Mouse (Mus musculus) forebrain, embryonic 12.5 days (tissue): ENCODE results near the gene Shisa4. TPM values are rescaled to one million over a fixed set of nuclear protein-coding genes. Genes with fewer than 3 reads are reported as not detected.
A peak's percentile ranks its signal among the peaks of the same experiment; 100 is the strongest.
"Not testable (repeated sequence)": the region's sequence is repeated elsewhere in the genome, so short reads cannot be mapped to it uniquely, and the experiment has no call there.

Source experiments
- ATAC-seq: fragments of 200-750 bp; cut with Nextera tagmentation; 2 replicates; pipeline ENCODE4 v1.8.0; 2017; ENCODE audit warnings: moderate TSS enrichment; ENCODE audit not compliant: low FRiP score
- H3K27ac ChIP-seq: fragments of 300-500 bp; sonication (generic); 2 replicates; pipeline ENCODE4 v1.5.1; 2016; ENCODE audit warnings: mild to moderate bottlenecking
- H3K27me3 ChIP-seq: fragments of 300-500 bp; sonication (generic); 2 replicates; pipeline ENCODE4 v1.6.1; 2016; ENCODE audit warnings: mild to moderate bottlenecking
- H3K36me3 ChIP-seq: fragments of 300-500 bp; sonication (generic); replicated peaks from 2 replicates; pipeline ENCODE4 v1.6.1; 2016; ENCODE audit warnings: mild to moderate bottlenecking
- H3K4me1 ChIP-seq: fragments of 300-500 bp; sonication (generic); 2 replicates; pipeline ENCODE4 v1.6.1; 2016
- H3K4me2 ChIP-seq: fragments of 300-500 bp; sonication (generic); 2 replicates; pipeline ENCODE4 v1.6.1; 2016; ENCODE audit warnings: mild to moderate bottlenecking, moderate library complexity
- H3K4me3 ChIP-seq: fragments of 300-500 bp; sonication (generic); replicated peaks from 2 replicates; pipeline ENCODE4 v1.5.1; 2016; ENCODE audit warnings: mild to moderate bottlenecking
- H3K9ac ChIP-seq: fragments of 300-500 bp; sonication (generic); 2 replicates; pipeline ENCODE4 v1.6.1; 2016; ENCODE audit warnings: mild to moderate bottlenecking
- H3K9me3 ChIP-seq: fragments of 300-500 bp; sonication (generic); 2 replicates; pipeline ENCODE4 v1.6.1; 2016
- WGBS: fragments of 180-500 bp; shearing (Covaris S2); methylation state at CpG from one replicate; pipeline ENCODE4 v1.1.7; 2016; 5-methylcytosine and 5-hydroxymethylcytosine counted together
- polyA plus RNA-seq: library from polyadenylated mRNA; unstranded; fragments of >200 nt; fragmentation: Nextera tagmentation; extraction: Ambion mirVana; gene quantifications from 2 replicates; pipeline ENCODE4 v1.2.1, GENCODE M21; 2016

The Shisa4 gene
- polyA plus RNA-seq, result 67.3 and 70.6 TPM in 2 replicates

DNA sequence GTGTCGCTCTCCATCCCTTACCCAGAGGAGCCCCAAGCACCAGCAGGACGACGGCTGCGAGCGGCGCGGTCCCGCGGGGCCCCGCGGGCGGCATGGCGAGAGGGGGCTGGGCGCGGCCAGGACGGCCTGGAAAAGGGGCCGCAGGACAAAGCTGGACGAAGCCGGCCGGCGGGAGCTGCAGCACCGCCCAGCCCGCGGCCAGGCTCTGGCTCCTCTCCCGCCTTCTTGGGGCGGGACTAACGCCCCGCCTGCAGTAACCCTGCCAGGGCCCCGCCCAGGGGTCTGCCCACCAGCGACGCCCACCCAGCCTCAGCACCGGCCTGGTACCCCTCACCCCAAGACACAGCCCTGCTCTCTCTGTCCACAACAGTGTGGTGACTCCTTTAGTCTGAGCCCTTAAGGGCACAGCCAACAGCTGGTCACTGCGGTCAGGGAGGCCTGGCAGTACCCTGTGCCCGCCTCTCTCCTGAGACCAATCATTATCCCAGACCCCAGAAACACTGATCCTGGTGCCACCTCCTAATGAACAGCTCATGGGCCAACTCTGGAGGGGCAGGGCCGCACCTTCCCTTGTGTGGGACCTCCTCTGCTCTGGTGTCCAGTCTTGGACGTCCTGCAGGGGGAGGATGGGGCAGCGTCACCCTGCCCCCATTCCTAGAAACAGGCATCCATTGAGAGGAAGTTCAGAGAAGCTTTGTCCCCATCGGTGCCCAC lies at the start of gene Shisa4:
TSS of gene Shisa4 (minus strand) at position 370 of the 714 bp plus-strand sequence.
- H3K27ac ChIP-seq, result peak within 1 kb of the TSS; percentile 65
- ATAC-seq, result peak; percentile 92
- H3K36me3 ChIP-seq, result no peaks in the 10 kb centered on the region; the same call in none of the 2 replicates
- peaks cover 32% of the 10 kb centered on the region for H3K4me1 ChIP-seq
- H3K9me3 ChIP-seq, result no peaks in the 10 kb centered on the region
- peak within 1 kb of the TSS; percentile 77 for H3K4me2 ChIP-seq
- H3K9ac ChIP-seq, result peak within 1 kb of the TSS; percentile 86
- 3% methylated on average over 18 of the region's 38 CpGs for WGBS
- H3K27me3 ChIP-seq, result no peaks in the 10 kb centered on the region
- peak within 1 kb of the TSS; percentile 66 for H3K4me3 ChIP-seq

- no peaks in the 10 kb centered on the region for H3K9me3 ChIP-seq
- no peak overlapping the region for H3K4me3 ChIP-seq
- no peaks in the 10 kb centered on the region for H3K27me3 ChIP-seq
- H3K9ac ChIP-seq, result no peak overlapping the region
- 94% methylated on average over 6 of the region's 6 CpGs for whole genome bisulfite sequencing
- H3K27ac ChIP-seq, result no peak overlapping the region
- no peak for ATAC-seq
- H3K4me2 ChIP-seq, result no peak overlapping the region
- H3K36me3 ChIP-seq, result peaks cover 75% of the 10 kb centered on the region
- H3K4me1 ChIP-seq, result peaks cover 5% of the 10 kb centered on the region
Measured at GRCm38 (mm10) chr1:135422772-135423171, 47.7 kb upstream of the Shisa4 start.

DNA sequence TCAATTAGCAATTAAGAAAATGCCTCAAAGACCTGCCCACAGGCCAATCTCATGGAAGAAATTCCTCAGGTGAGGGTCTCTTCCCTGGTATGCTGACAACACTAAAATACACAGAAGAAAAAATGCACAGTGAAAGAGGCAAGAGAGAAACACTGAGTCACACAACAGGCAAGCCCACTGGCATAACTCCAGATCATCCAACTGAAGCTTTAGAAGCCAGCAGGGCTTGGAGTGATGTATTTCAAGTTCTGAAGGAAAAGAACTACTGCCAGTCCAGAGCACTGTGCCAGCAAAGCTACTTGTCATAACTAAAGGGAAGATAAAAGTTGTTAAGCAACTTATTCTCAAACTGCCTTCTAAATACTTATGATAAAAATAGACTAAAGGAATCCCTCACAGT lies 39.0 kb upstream of the Shisa4 start:
- Histone ChIP-seq H3K36me3 (peaks cover 93% of the 10 kb centered on the region), H3K4me2 (no peak overlapping the region), H3K4me1 (no peaks in the 10 kb centered on the region), H3K4me3 (no peak overlapping the region), H3K27me3 (no peaks in the 10 kb centered on the region), H3K27ac (no peak overlapping the region), H3K9me3 (no peaks in the 10 kb centered on the region), H3K9ac (no peak overlapping the region)
- no peak for ATAC-seq

DNA sequence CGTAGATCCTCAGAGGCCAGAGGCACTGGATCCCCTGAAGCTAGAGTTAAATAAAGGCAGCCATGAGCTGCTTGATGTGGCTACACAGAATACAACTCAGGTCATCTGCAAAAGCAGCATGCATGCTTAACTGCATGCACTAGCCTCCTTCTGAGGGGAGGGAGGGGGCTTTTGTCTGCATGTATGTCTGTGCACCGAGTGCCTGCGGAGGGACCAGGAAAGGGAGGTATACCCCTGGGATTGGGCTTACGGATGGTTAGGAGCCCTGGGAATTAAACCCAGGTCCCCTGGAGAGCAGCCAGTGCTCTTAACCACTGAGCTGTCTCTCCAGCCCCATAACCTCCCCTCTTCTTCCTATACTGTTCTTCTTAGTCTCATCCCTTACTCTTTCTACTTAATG lies 37.1 kb upstream of the Shisa4 start:
- WGBS, result 93% methylated on average over 4 of the region's 4 CpGs
- no peaks in the 10 kb centered on the region for H3K27me3 ChIP-seq
- no peaks in the 10 kb centered on the region for H3K4me1 ChIP-seq
- H3K36me3 ChIP-seq, result peaks cover 92% of the 10 kb centered on the region
- no peak for ATAC-seq
- no peaks in the 10 kb centered on the region for H3K9me3 ChIP-seq
- no peak overlapping the region for H3K4me3 ChIP-seq
- no peak overlapping the region for H3K27ac ChIP-seq
- H3K9ac ChIP-seq, result no peak overlapping the region
- no peak overlapping the region for H3K4me2 ChIP-seq

DNA sequence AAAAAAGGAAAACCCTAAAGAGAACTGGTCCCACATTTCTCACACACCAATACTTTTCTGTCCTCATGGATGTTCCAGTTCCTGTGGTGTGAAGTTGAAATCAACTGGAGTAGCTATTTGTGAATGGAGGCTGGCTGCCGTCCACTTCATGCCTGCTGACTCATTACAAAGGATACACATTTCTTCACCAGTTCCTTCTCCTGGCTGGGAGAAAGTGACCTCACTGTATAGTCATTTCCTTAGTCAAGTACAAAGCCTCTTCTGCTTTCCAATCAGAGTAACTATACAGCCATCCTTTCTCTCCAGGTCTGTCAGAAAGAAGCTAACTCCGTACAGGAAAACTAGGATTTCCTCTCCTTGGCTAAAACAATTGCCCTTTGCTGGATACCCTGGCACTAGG lies 35.9 kb upstream of the Shisa4 start:
- no peak overlapping the region for H3K4me3 ChIP-seq
- peaks cover 90% of the 10 kb centered on the region for H3K36me3 ChIP-seq
- H3K9me3 ChIP-seq, result no peaks in the 10 kb centered on the region
- no peak overlapping the region for H3K27ac ChIP-seq
- no peak overlapping the region for H3K4me2 ChIP-seq
- WGBS, result 84% methylated on average over 2 of the region's 2 CpGs
- ATAC-seq, result no peak
- no peaks in the 10 kb centered on the region for H3K4me1 ChIP-seq
- H3K9ac ChIP-seq, result no peak overlapping the region
- H3K27me3 ChIP-seq, result no peaks in the 10 kb centered on the region

DNA sequence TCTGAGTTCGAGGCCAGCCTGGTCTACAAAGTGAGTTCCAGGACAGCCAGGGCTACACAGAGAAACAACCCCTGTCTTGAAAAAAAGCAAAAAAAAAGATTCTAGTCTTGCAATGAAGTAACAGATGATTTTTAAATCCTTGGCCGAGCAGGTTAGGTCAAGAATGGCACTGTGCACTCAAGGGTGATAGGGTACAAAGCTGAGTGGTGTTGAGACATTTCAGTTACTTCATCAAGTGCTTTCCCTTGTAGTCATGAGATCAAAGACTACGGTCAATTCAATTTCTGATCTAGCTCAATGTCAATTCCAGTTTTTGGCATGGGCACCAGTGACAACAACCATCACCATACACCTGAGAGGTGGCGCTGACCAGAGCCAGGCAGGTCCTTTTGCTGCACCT lies 33.9 kb upstream of the Shisa4 start:
- no peak for ATAC-seq
- Histone ChIP-seq H3K36me3 (peaks cover 91% of the 10 kb centered on the region), H3K27ac (no peak overlapping the region), H3K4me2 (no peak overlapping the region), H3K27me3 (no peaks in the 10 kb centered on the region), H3K9me3 (no peaks in the 10 kb centered on the region), H3K4me3 (no peak overlapping the region), H3K9ac (no peak overlapping the region), H3K4me1 (no peaks in the 10 kb centered on the region)
- WGBS, result 95% methylated on average over 4 of the region's 4 CpGs

DNA sequence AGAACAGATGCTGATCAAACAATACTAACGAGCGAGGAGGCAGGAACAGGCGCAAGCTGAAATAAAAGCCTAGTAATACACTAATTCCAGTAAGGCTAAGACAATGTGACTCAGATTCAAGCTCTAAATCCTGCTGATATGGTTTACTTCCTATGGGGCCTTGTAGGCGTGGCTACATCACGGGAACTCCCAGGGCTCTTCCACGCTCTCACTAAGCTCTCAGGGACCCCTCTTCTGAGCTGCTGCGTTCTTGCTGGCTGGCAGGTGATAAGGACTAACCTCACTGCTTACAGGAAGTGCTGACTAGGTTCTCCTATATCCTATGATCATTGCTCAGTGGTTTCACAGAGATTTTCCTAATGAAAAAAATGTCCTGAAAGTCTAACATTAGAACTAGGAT lies 30.3 kb upstream of the Shisa4 start:
- Histone ChIP-seq H3K27ac (no peak overlapping the region), H3K36me3 (peaks cover 96% of the 10 kb centered on the region), H3K9me3 (no peaks in the 10 kb centered on the region), H3K4me1 (no peaks in the 10 kb centered on the region), H3K4me3 (no peak overlapping the region), H3K4me2 (no peak overlapping the region), H3K9ac (no peak overlapping the region), H3K27me3 (no peaks in the 10 kb centered on the region)
- ATAC-seq, result no peak
- 74% methylated on average over 7 of the region's 7 CpGs for WGBS

DNA sequence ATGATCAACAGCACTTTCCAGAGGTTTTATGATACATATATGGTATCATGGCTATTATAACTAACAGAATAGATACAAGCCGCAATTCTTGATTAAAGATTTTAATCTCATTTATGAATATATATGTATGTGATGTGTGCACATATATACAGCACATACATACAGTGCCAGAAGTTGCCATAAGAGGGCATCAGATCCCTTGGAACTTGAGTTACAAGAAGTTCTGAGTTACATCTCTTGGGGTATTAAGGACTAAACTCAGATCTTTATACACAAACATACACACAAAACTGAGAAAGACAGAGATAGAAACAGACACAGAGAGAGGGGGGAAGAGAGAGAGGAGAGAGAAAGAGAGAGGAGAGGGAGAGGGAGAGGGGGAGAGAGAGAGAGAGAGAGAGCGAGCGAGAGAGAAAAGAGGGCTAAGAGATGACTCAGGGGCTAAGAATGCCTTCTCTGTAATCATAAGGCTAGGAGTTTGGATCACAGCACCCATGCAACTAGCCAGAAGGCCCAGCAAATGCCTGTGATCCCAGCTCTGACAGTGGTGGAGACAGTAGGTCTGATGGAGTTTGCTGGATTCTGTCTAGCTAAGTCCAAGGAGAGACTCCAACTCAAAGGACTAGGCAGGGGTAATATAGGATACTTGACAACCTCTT lies 26.5 kb upstream of the Shisa4 start:
- Histone ChIP-seq H3K4me3 (no peak overlapping the region), H3K4me1 (no peaks in the 10 kb centered on the region), H3K4me2 (no peak overlapping the region), H3K27ac (no peak overlapping the region), H3K27me3 (no peaks in the 10 kb centered on the region), H3K9me3 (no peaks in the 10 kb centered on the region), H3K9ac (no peak overlapping the region), H3K36me3 (peaks cover 92% of the 10 kb centered on the region)
- WGBS, result 95% methylated on average over 3 of the region's 3 CpGs
- no peak for ATAC-seq

DNA sequence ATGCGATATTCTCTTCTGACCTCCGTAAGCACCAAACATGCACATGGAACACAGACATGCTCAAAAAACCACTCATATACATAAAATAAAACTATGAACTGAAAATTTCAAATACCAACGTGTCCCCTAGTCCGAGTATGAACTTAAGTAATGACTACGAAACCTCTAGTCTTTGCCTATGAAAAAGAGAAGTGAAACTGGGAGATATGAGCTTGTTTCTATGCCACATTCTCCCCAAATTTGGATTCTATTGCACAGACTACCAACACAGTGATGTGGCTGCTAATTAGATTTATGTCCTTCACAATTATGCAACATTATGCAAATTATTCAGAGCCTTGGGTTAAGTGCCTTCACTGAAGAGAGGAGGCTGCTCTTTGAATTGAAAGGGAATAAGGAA lies 24.4 kb upstream of the Shisa4 start:
- H3K27me3 ChIP-seq, result no peaks in the 10 kb centered on the region
- 97% methylated on average over 5 of the region's 5 CpGs for WGBS
- H3K4me1 ChIP-seq, result no peaks in the 10 kb centered on the region
- no peak overlapping the region for H3K27ac ChIP-seq
- H3K9ac ChIP-seq, result no peak overlapping the region
- H3K9me3 ChIP-seq, result no peaks in the 10 kb centered on the region
- no peak overlapping the region for H3K4me3 ChIP-seq
- ATAC-seq, result no peak
- H3K36me3 ChIP-seq, result peaks cover 91% of the 10 kb centered on the region
- H3K4me2 ChIP-seq, result no peak overlapping the region

GRCm38 (mm10) chr1:135385161-135385560 lies 10.1 kb upstream of the Shisa4 start:
- Histone ChIP-seq H3K27me3 (no peaks in the 10 kb centered on the region), H3K4me3 (no peak overlapping the region), H3K9me3 (no peaks in the 10 kb centered on the region), H3K27ac (no peak overlapping the region), H3K4me1 (no peaks in the 10 kb centered on the region), H3K9ac (no peak overlapping the region), H3K4me2 (no peak overlapping the region), H3K36me3 (peaks cover 85% of the 10 kb centered on the region)
- no peak for ATAC-seq
- 93% methylated on average over 9 of the region's 9 CpGs for WGBS

DNA sequence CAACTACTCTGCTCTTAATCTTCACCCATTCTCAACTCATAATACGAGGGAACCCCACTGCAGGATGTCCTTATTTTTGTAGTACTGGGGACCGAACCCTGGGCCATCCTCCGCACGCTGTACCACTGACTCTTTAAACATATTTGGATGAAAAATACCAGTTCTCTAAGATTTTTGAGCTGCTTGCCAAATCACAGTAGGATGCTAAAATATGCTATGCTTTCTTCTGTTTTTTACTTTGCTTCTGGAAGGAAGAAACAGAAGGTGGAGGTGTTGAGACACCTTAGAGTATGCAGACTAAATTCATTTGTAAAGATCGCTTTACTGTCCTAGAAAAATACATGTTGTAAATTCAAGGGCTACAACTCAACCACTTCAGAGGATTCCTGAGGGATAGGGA lies 9.1 kb upstream of the Shisa4 start:
- H3K27ac ChIP-seq, result no peak overlapping the region
- WGBS, result 95% methylated on average over 5 of the region's 5 CpGs
- ATAC-seq, result no peak
- no peak overlapping the region for H3K4me2 ChIP-seq
- no peaks in the 10 kb centered on the region for H3K27me3 ChIP-seq
- H3K4me3 ChIP-seq, result no peak overlapping the region
- H3K4me1 ChIP-seq, result no peaks in the 10 kb centered on the region
- H3K36me3 ChIP-seq, result peaks cover 75% of the 10 kb centered on the region
- H3K9me3 ChIP-seq, result no peaks in the 10 kb centered on the region
- H3K9ac ChIP-seq, result no peak overlapping the region

DNA sequence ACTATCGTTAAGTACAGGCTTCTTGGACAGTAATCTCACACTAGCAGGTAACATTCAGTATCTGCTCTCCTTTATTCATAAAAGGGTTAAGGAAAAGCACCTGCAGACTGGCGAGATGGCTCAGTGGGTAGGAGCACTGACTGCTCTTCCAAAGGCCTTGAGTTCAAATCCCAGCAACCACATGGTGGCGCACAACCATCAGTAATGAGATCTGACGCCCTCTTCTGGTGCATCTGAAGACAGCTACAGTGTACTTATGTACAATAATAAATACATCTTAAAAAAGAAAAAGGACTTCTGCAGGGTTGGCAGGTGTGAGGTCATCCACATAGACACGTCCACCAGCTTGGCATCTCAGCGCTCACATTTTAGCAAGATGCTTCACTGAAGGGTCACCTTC lies 6.5 kb upstream of the Shisa4 start:
- H3K27ac ChIP-seq, H3K4me3 ChIP-seq, ATAC-seq, H3K4me2 ChIP-seq, H3K9me3 ChIP-seq, H3K27me3 ChIP-seq, H3K9ac ChIP-seq, H3K4me1 ChIP-seq: not testable (repeated sequence)
- peaks cover 49% of the 10 kb centered on the region for H3K36me3 ChIP-seq
- WGBS, result 66% methylated on average over 6 of the region's 6 CpGs
